Mouse (Mus musculus): Measurements from ENCODE around the gene Zfand2b.

The Zfand2b gene

GRCm38 (mm10) chr1:75211141-75211708 is 42.8 kb downstream of the Zfand2b start:
- no peak for DNase-seq (ENCODE audit: extremely low read depth, insufficient read length, low spot score)

- DNase-seq (ENCODE audit: extremely low read depth, insufficient read length, low spot score): no peak
These were observed 44.1 kb downstream of the Zfand2b start for GRCm38 (mm10) chr1:75212542-75212941.

- no peak for DNase-seq (ENCODE audit: extremely low read depth, insufficient read length, low spot score)
These were observed 44.6 kb downstream of the Zfand2b start for GRCm38 (mm10) chr1:75213096-75213495.

GRCm38 (mm10) chr1:75214442-75214841 is 46.0 kb downstream of the Zfand2b start:
- DNase-seq (ENCODE audit: extremely low read depth, insufficient read length, low spot score): no peak

- DNase-seq (ENCODE audit: extremely low read depth, insufficient read length, low spot score): no peak
These were observed 46.4 kb downstream of the Zfand2b start for GRCm38 (mm10) chr1:75214886-75215285.

- no peak for DNase-seq (ENCODE audit: extremely low read depth, insufficient read length, low spot score)
These were observed 47.3 kb downstream of the Zfand2b start for GRCm38 (mm10) chr1:75215785-75216184.

- no peak for DNase-seq (ENCODE audit: extremely low read depth, insufficient read length, low spot score)
These were observed 48.5 kb downstream of the Zfand2b start for GRCm38 (mm10) chr1:75216797-75217585.

GRCm38 (mm10) chr1:75217893-75218226 is 49.4 kb downstream of the Zfand2b start:
- no peak for DNase-seq (ENCODE audit: extremely low read depth, insufficient read length, low spot score)

- DNase-seq (ENCODE audit: extremely low read depth, insufficient read length, low spot score): peak; percentile 76
These were observed 50.0 kb downstream of the Zfand2b start for GRCm38 (mm10) chr1:75218227-75219001.

- peak; percentile 86 for DNase-seq (ENCODE audit: extremely low read depth, insufficient read length, low spot score)
These were observed 50.6 kb downstream of the Zfand2b start for GRCm38 (mm10) chr1:75219078-75219477.

GRCm38 (mm10) chr1:75219531-75219930 is 51.1 kb downstream of the Zfand2b start, which contains the start of gene Tuba4a:
Gene Tuba4a (minus strand): TSS chr1:75219865.
- DNase-seq (ENCODE audit: extremely low read depth, insufficient read length, low spot score): no peak
